Mouse (Mus musculus) stomach, embryonic 15.5 days (tissue): ENCODE data around the gene Nbeal2. TPM values are rescaled to one million over a fixed set of nuclear protein-coding genes. Genes with fewer than 3 reads are reported as not detected.

Experiments used
- ATAC-seq: fragments of 200-750 bp; cut with Nextera tagmentation; 2 replicates; pipeline ENCODE4 v1.8.0; 2017; ENCODE audit warnings: low read depth, moderate number of reproducible peaks, moderate TSS enrichment; ENCODE audit not compliant: insufficient read depth, low FRiP score
- H3K27ac ChIP-seq: fragments of 300-500 bp; sonication (generic); 2 replicates; pipeline ENCODE4 v1.5.1; 2015; ENCODE audit warnings: mild to moderate bottlenecking, inconsistent platforms
- H3K27me3 ChIP-seq: fragments of 300-500 bp; sonication (generic); replicated peaks from 2 replicates; pipeline ENCODE4 v1.6.1; 2015; ENCODE audit warnings: inconsistent platforms
- H3K36me3 ChIP-seq: fragments of 300-500 bp; sonication (generic); 2 replicates; pipeline ENCODE4 v1.6.1; 2015; ENCODE audit warnings: inconsistent platforms
- H3K4me1 ChIP-seq: fragments of 300-500 bp; sonication (generic); 2 replicates; pipeline ENCODE4 v1.6.1; 2015; ENCODE audit warnings: inconsistent platforms
- H3K4me2 ChIP-seq: fragments of 300-500 bp; sonication (generic); 2 replicates; pipeline ENCODE4 v1.6.1; 2015; ENCODE audit warnings: mild to moderate bottlenecking, inconsistent platforms
- H3K4me3 ChIP-seq: fragments of 300-500 bp; sonication (generic); replicated peaks from 2 replicates; pipeline ENCODE4 v1.5.1; 2015; ENCODE audit warnings: inconsistent platforms
- H3K9ac ChIP-seq: fragments of 300-500 bp; sonication (generic); 2 replicates; pipeline ENCODE4 v1.6.1; 2015; ENCODE audit warnings: inconsistent platforms
- H3K9me3 ChIP-seq: fragments of 300-500 bp; sonication (generic); 2 replicates; pipeline ENCODE4 v1.6.1; 2016; ENCODE audit warnings: inconsistent platforms
- WGBS: fragments of 180-500 bp; shearing (Covaris S2); methylation state at CpG from one replicate; pipeline ENCODE4 v1.1.7; 2015; 5-methylcytosine and 5-hydroxymethylcytosine counted together
- microRNA-seq: library from miRNA; unstranded; fragments of <30 nt; microRNA quantifications from one replicate; pipeline ENCODE4, GENCODE M21; 2016
- polyA plus RNA-seq: library from polyadenylated mRNA; unstranded; fragments of >200 nt; fragmentation: Nextera tagmentation; extraction: Ambion mirVana; gene quantifications from 2 replicates; pipeline ENCODE4 v1.2.1, GENCODE M21; 2015

The Nbeal2 gene
- polyA plus RNA-seq, 1 experiment from 2014 or later: 6.9 TPM

GRCm38 (mm10) chr9:110622621-110623219, 31.2 kb downstream of the Nbeal2 start:
- H3K27me3 ChIP-seq: no peaks in the 10 kb centered on the region
- no peak overlapping the region for H3K27ac ChIP-seq
- WGBS: 72% methylated on average over 12 of the region's 12 CpGs
- H3K36me3 ChIP-seq: peaks cover 30% of the 10 kb centered on the region
- H3K4me3 ChIP-seq: no peak overlapping the region
- no peak overlapping the region for H3K9ac ChIP-seq
- peaks cover 13% of the 10 kb centered on the region for H3K4me1 ChIP-seq
- no peak for ATAC-seq
- no peaks in the 10 kb centered on the region for H3K9me3 ChIP-seq
- H3K4me2 ChIP-seq: no peak overlapping the region

- ATAC-seq: no peak
- Histone ChIP-seq H3K27ac (no peak overlapping the region), H3K4me1 (peaks cover 13% of the 10 kb centered on the region), H3K9ac (no peak overlapping the region), H3K9me3 (no peaks in the 10 kb centered on the region), H3K4me3 (no peak overlapping the region), H3K4me2 (no peak overlapping the region), H3K27me3 (no peaks in the 10 kb centered on the region), H3K36me3 (peaks cover 43% of the 10 kb centered on the region)
- WGBS: 94% methylated on average over 7 of the region's 7 CpGs
These were observed 33.3 kb downstream of the Nbeal2 start for GRCm38 (mm10) chr9:110620685-110621084.

DNA sequence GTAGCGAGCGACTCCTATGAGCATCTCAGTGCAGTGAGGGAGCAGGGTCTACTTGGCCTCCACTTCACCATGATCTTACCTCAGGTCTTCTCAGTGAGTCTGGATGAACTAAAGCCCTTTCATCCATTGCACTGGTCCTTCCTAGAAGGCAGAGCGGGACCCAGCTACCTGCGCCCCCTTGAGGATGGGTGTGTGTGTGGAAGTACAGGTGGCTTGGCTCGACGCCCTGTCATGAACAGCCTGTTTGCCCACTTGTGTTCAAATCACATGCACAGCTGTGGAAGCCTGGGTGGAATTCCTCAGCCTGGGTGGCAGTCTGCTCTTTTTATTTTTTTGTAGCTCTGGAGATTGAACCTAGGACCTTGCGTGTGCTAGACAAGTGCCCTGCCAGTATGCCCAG, 33.8 kb downstream of the Nbeal2 start:
- H3K4me3 ChIP-seq: no peak overlapping the region
- H3K4me1 ChIP-seq: peaks cover 8% of the 10 kb centered on the region
- peaks cover 48% of the 10 kb centered on the region for H3K36me3 ChIP-seq
- WGBS: 87% methylated on average over 7 of the region's 7 CpGs
- H3K9ac ChIP-seq: no peak overlapping the region
- H3K27me3 ChIP-seq: no peaks in the 10 kb centered on the region
- H3K27ac ChIP-seq: no peak overlapping the region
- H3K9me3 ChIP-seq: no peaks in the 10 kb centered on the region
- no peak overlapping the region for H3K4me2 ChIP-seq
- no peak for ATAC-seq

DNA sequence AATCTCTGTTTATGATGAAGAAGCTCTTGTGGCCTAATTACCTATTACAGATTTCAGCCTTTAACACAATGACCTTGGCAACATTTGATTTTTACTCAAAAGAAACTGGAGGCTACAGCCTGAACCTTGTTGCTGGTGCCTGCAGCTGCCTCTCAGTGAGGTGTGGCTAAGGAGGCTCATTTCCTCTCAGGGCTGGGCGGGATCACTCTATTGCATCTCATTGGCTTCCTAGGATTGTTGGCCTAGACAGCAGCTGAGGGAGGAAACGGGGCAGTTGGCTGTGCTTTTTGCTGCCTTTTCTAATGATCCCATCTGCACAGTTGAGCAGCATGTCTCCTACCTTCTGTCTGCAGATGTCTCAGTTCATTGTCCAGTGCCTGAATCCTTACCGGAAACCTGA, 36.9 kb downstream of the Nbeal2 start:
- H3K4me1 ChIP-seq: no peaks in the 10 kb centered on the region
- no peaks in the 10 kb centered on the region for H3K27me3 ChIP-seq
- no peak overlapping the region for H3K4me3 ChIP-seq
- no peak overlapping the region for H3K27ac ChIP-seq
- peaks cover 57% of the 10 kb centered on the region for H3K36me3 ChIP-seq
- no peak for ATAC-seq
- WGBS: 81% methylated on average over 3 of the region's 3 CpGs
- H3K4me2 ChIP-seq: no peak overlapping the region
- no peak overlapping the region for H3K9ac ChIP-seq
- no peaks in the 10 kb centered on the region for H3K9me3 ChIP-seq

DNA sequence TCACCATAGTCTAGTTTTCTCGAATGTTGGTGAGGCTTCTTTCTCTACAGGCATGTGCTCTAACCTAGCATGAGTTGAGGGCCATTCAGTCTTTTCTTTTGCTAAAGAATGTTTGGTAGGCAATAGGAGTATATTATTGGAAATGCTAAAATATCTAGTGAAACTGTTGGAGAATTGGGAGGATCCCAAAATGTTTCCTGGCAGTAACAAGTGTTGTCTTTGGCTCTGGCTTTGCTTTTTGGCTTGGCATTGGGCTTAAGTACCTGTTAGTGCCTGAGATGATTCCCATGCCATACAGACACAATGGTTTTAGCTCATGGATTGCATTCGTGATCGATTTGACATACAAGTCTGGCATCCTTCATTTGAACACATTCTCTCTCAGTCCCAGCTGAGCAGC, 42.5 kb downstream of the Nbeal2 start:
- H3K9ac ChIP-seq: no peak overlapping the region
- H3K4me1 ChIP-seq: no peaks in the 10 kb centered on the region
- peaks cover 38% of the 10 kb centered on the region for H3K36me3 ChIP-seq
- 92% methylated on average over 3 of the region's 3 CpGs for WGBS
- no peaks in the 10 kb centered on the region for H3K9me3 ChIP-seq
- H3K27ac ChIP-seq: no peak overlapping the region
- H3K4me2 ChIP-seq: no peak overlapping the region
- ATAC-seq: no peak
- no peaks in the 10 kb centered on the region for H3K27me3 ChIP-seq
- H3K4me3 ChIP-seq: no peak overlapping the region

- 0 out of 2 replicates have a peak, but pooled peaks cover 6% of the 10 kb centered on the region for H3K36me3 ChIP-seq
- 73% methylated on average over 1 of the region's 1 CpGs for WGBS
- no peaks in the 10 kb centered on the region for H3K9me3 ChIP-seq
These were observed 70.4 kb downstream of the Nbeal2 start for GRCm38 (mm10) chr9:110583521-110583920.

DNA sequence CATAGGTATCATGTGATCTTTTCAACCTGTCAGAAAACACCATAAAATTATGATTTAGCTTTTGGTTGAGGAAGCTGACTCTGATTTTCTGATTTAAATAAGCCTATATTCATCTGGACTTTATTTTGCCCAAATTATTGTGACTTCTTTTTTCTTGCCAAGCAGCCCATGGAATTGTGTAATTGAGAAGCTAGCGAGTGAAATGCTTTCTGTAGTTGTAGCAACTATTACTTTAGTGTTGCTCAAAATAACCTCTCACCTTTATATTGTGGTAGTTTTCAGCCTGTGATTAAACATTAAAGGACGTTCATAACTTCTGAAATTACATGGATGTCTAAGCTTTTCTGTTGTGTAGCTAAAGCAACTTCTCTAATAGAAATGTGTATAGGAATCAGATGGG, 71.8 kb downstream of the Nbeal2 start:
- Histone ChIP-seq H3K4me3 (no peak overlapping the region), H3K9me3 (no peaks in the 10 kb centered on the region), H3K4me1 (no peaks in the 10 kb centered on the region), H3K9ac (no peak overlapping the region), H3K36me3 (peaks cover 10% of the 10 kb centered on the region; the same call in 1 of the 2 replicates), H3K27ac (no peak overlapping the region), H3K27me3 (no peaks in the 10 kb centered on the region), H3K4me2 (no peak overlapping the region)
- no peak for ATAC-seq
- 89% methylated on average over 2 of the region's 2 CpGs for WGBS

More at GRCm38 (mm10) chr9:110583521-110583920, 70.4 kb downstream of the Nbeal2 start:
- no peaks in the 10 kb centered on the region for H3K4me1 ChIP-seq
- no peaks in the 10 kb centered on the region for H3K27me3 ChIP-seq
- no peak overlapping the region for H3K27ac ChIP-seq
- H3K9ac ChIP-seq: no peak overlapping the region
- no peak overlapping the region for H3K4me2 ChIP-seq
- no peak overlapping the region for H3K4me3 ChIP-seq
- no peak for ATAC-seq

Small RNA genes lying within 50 kb of the gene (microRNA-seq; reads per million reads assigned to microRNA genes)
- not detected for gene Mir8107

Other genes with a start within 250 kb of the Nbeal2 start
- 16.4 and 17.2 TPM in 2 replicates for gene Ptpn23, start 245.9 kb downstream of the Nbeal2 start, polyA plus RNA-seq
- gene Ngp, start 234.4 kb downstream of the Nbeal2 start, polyA plus RNA-seq: 62.1 and 64.5 TPM in 2 replicates
- gene Klhl18, start 177.5 kb downstream of the Nbeal2 start, polyA plus RNA-seq: 7.4 and 7.7 TPM in 2 replicates
- 0.95 and 1.1 TPM in 2 replicates for gene Kif9, start 177.2 kb downstream of the Nbeal2 start, polyA plus RNA-seq
- gene Setd2, start 121.6 kb downstream of the Nbeal2 start, polyA plus RNA-seq: 31.1 and 31.9 TPM in 2 replicates
- 28.5 and 30.5 TPM in 2 replicates for gene Nradd, start 29.7 kb downstream of the Nbeal2 start, polyA plus RNA-seq
- 146 and 160 TPM in 2 replicates for gene Ccdc12, start 2.3 kb upstream of the Nbeal2 start, polyA plus RNA-seq
- 2.6 and 2.7 TPM in 2 replicates for gene Myl3, start 87.7 kb upstream of the Nbeal2 start, polyA plus RNA-seq
- 23.9 and 24.3 TPM in 2 replicates for gene Pth1r, start 93.0 kb upstream of the Nbeal2 start, polyA plus RNA-seq
- gene Prss42, start 144.0 kb upstream of the Nbeal2 start, polyA plus RNA-seq: not detected in 2 replicates
- gene Prss44, start 159.8 kb upstream of the Nbeal2 start, polyA plus RNA-seq: not detected in 2 replicates
- not detected in 2 replicates for gene Prss43, start 172.5 kb upstream of the Nbeal2 start, polyA plus RNA-seq
- not detected in 2 replicates for gene Prss45, start 180.4 kb upstream of the Nbeal2 start, polyA plus RNA-seq
- gene Prss46, start 190.3 kb upstream of the Nbeal2 start, polyA plus RNA-seq: not detected in 2 replicates
- 0.98 and 1.5 TPM in 2 replicates for gene Prss50, start 203.8 kb upstream of the Nbeal2 start, polyA plus RNA-seq
- 6.0 and 7.2 TPM in 2 replicates for gene Als2cl, start 225.7 kb upstream of the Nbeal2 start, polyA plus RNA-seq
- gene Tmie, start 226.0 kb upstream of the Nbeal2 start, polyA plus RNA-seq: 1.8 TPM in 2 replicates